Mouse (Mus musculus) kidney, adult 2 months (tissue): ENCODE measurements around the gene Apon.

Experiments
- CTCF ChIP-seq: fragments of 200-500 bp; conservative IDR thresholded peaks from 2 replicates; pipeline ENCODE4 v1.5.1; 2011; ENCODE audit warnings: low read depth, mild to moderate bottlenecking, control low read depth, low read length, moderate library complexity, mixed read lengths; ENCODE audit not compliant: insufficient read depth, insufficient read length
- POLR2A ChIP-seq: fragments of 200-500 bp; IDR thresholded peaks from one replicate; pipeline ENCODE4 v1.6.1; 2011; ENCODE audit warnings: low read depth, low read length, control low read depth

DNA sequence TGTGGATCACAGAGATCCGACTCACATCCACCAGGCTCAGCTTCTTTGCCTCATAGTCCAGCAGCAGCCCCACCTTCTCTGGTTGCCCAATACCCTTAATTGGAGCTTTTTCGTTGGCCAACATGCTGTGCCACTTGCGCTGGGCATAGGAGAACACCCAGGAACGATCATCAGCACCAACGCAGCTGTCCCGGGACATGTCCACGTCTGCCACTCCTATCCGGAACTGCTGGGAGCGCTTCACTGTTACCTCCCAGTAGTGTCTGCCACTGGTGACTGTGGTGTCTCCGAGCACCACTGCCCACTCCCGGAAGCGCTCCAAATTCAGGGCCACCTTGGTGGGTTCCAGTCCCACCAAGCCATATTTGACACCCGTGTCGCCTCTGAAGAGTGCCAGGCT lies 42.9 kb upstream of the Apon start:
- TF ChIP-seq CTCF: no peak
- TF ChIP-seq POLR2A: no peak
